Mouse (Mus musculus) lung, embryonic 14.5 days (tissue): ENCODE measurements around the gene Tmem51. TPM values are rescaled to one million over a fixed set of nuclear protein-coding genes. Genes with fewer than 3 reads are reported as not detected.

Source experiments
- ATAC-seq: fragments of 200-750 bp; cut with Nextera tagmentation; 2 replicates; pipeline ENCODE4 v1.8.0; 2017; ENCODE audit warnings: mild to moderate bottlenecking, moderate TSS enrichment, moderate library complexity; ENCODE audit not compliant: insufficient read depth
- DNase-seq: peaks from one replicate; pipeline ENCODE4 v3.0.0-alpha.2; 2015
- H3K27ac ChIP-seq: fragments of 300-500 bp; sonication (generic); 2 replicates; pipeline ENCODE4 v1.5.1; 2014; ENCODE audit warnings: low read depth, mild to moderate bottlenecking, moderate library complexity
- H3K27me3 ChIP-seq: fragments of 300-500 bp; sonication (generic); 2 replicates; pipeline ENCODE4 v1.6.1; 2014; ENCODE audit warnings: low read length, control low read depth; ENCODE audit not compliant: insufficient read depth
- H3K36me3 ChIP-seq: fragments of 300-500 bp; sonication (generic); 2 replicates; pipeline ENCODE4 v1.6.1; 2014; ENCODE audit warnings: control low read depth; ENCODE audit not compliant: insufficient read depth
- H3K4me1 ChIP-seq: fragments of 300-500 bp; sonication (generic); 2 replicates; pipeline ENCODE4 v1.6.1; 2014; ENCODE audit warnings: antibody characterized with exemption, control low read depth; ENCODE audit not compliant: insufficient read depth
- H3K4me2 ChIP-seq: fragments of 300-500 bp; sonication (generic); 2 replicates; pipeline ENCODE4 v1.6.1; 2014; ENCODE audit warnings: mild to moderate bottlenecking
- H3K4me3 ChIP-seq: fragments of 300-500 bp; sonication (generic); 2 replicates; pipeline ENCODE4 v1.5.1; 2014; ENCODE audit warnings: low read depth, low read length
- H3K9ac ChIP-seq: fragments of 300-500 bp; sonication (generic); 2 replicates; pipeline ENCODE4 v1.6.1; 2014
- H3K9me3 ChIP-seq: fragments of 300-500 bp; sonication (generic); 2 replicates; pipeline ENCODE4 v1.6.1; 2016; ENCODE audit warnings: low read depth, low read length, control low read depth
- CTCF ChIP-seq: IDR thresholded peaks from 2 replicates; pipeline ENCODE4 v1.5.1; 2016; ENCODE audit warnings: antibody characterized with exemption, low read depth
- WGBS: fragments of 180-500 bp; shearing (Covaris S2); extraction: QIAGEN DNeasy Blood & Tissue Kit; methylation state at CpG from one replicate; pipeline ENCODE4 v1.1.7; 2014; 5-methylcytosine and 5-hydroxymethylcytosine counted together
- polyA plus RNA-seq: library from polyadenylated mRNA; unstranded; fragments of >200 nt; fragmentation: Nextera tagmentation; extraction: Ambion mirVana; gene quantifications from 2 replicates; pipeline ENCODE4 v1.2.1, GENCODE M21; 2014

Tmem51 gene
- polyA plus RNA-seq, 1 experiment from 2014 or later: 17.1 TPM

DNA sequence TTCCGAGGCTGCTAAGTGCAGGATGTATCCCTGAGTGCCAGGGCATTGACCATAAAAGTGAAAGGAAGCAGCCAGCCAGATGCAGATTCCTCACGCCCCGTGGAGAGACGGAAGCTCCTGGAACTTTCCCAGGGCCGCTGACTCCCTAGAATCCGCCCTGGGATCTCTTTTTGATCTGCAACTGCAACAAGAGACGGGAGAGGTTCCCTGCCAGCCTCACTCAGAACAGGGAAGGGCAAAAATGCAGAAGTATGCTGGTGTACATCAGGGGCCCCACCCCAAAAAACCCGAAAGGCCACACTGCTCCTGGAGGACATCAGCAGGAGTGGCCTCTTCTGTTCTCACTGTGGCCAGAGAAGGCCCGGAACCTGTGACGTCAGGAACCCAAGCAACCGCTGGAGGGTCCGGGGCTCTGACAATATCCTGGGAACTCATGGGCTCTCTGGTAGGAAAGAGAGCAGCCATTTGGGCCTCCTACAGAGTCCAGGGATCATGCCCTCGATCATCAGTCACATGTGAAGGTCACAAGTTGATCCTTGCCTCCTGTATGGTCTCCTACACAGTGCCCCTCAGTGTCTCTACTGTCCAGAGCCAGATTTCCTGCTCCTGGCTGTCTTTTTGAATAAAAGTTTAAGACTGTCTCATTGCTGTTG is 2.3 kb downstream of the Tmem51 start:
- Histone ChIP-seq H3K4me3 (no peak overlapping the region), H3K36me3 (no peaks in the 10 kb centered on the region), H3K4me1 (peaks cover 18% of the 10 kb centered on the region), H3K27ac (no peak overlapping the region), H3K27me3 (no peaks in the 10 kb centered on the region), H3K9ac (no peak overlapping the region), H3K4me2 (no peak overlapping the region), H3K9me3 (no peaks in the 10 kb centered on the region)
- DNase-seq (peak; percentile 67), ATAC-seq (no peak)
- TF ChIP-seq CTCF: no peak
- 54% methylated on average over 13 of the region's 13 CpGs for WGBS

DNA sequence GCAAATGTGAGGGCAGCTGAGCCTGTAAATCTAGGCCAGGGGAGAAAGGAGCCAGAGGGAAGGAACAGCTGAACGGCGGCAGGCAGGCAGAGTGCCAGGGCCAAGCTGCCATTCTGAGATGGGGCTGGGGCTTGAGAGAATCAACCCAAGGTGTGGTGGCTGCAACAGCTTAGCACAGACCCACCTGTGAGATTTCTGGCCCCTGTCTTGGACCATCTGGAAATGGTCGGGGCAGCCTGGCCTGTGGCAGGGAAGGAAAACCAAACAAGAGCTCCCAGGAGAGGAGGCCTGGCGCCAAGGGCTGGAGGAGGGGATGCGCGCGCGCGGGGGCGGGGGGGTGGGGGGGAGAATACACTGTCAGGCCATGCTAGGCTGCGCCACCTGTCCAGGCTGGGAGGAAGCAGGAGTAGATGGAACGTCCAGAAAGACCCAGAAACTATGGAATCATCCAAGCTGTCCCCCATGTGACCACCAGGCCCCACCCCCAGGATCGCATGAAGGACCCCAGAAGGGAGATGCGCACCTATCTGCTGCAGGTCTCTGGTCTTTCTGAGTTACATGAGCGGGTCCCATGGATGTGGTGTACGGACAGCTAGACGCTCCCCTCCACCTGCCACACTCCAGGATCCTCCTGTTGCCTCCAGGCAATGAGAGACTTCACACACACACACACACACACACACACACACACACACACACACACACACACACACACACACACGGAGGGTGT is 3.0 kb downstream of the Tmem51 start:
- no peak overlapping the region for H3K4me3 ChIP-seq

DNA sequence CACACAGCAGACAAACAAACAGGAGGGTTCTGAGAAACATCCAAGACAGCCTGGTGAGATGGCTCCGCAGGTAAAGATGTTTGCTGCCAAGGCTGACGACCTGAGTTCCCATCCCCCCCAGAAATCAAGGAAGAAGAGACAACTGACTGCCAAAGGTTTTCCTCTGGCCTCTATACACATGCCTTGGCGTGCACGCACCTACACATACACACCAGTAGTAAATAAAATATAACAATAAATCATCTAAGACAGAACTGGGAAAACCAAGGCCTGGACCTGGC is 3.7 kb downstream of the Tmem51 start:
- Histone ChIP-seq H3K4me3 (no peak overlapping the region), H3K27ac (no peak overlapping the region), H3K9me3 (no peaks in the 10 kb centered on the region), H3K4me1 (peaks cover 18% of the 10 kb centered on the region), H3K9ac (no peak overlapping the region), H3K27me3 (no peaks in the 10 kb centered on the region), H3K36me3 (no peaks in the 10 kb centered on the region), H3K4me2 (no peak overlapping the region)
- no peak for DNase-seq
- ATAC-seq: no peak
- no peak for TF ChIP-seq CTCF
- WGBS: 73% methylated on average over 4 of the region's 4 CpGs

More for the DNA sequence above, 3.0 kb downstream of the Tmem51 start:
- Histone ChIP-seq H3K4me2 (no peak overlapping the region), H3K36me3 (no peaks in the 10 kb centered on the region), H3K9me3 (no peaks in the 10 kb centered on the region), H3K9ac (peak overlapping the region; percentile 13; the same call in 1 of the 2 replicates), H3K27me3 (no peaks in the 10 kb centered on the region), H3K27ac (no peak overlapping the region), H3K4me1 (peaks cover 18% of the 10 kb centered on the region)
- no peak for ATAC-seq
- WGBS: 52% methylated on average over 18 of the region's 18 CpGs
- TF ChIP-seq CTCF: no peak
- no peak for DNase-seq

GRCm38 (mm10) chr4:142079629-142080486 is 4.2 kb downstream of the Tmem51 start:
- H3K4me3 ChIP-seq: no peak overlapping the region
- ATAC-seq (no peak), DNase-seq (no peak)
- H3K36me3 ChIP-seq: no peaks in the 10 kb centered on the region
- no peaks in the 10 kb centered on the region for H3K27me3 ChIP-seq
- H3K4me1 ChIP-seq: peaks cover 18% of the 10 kb centered on the region
- 76% methylated on average over 14 of the region's 14 CpGs for WGBS
- no peak for TF ChIP-seq CTCF
- no peaks in the 10 kb centered on the region for H3K9me3 ChIP-seq
- no peak overlapping the region for H3K4me2 ChIP-seq
- no peak overlapping the region for H3K27ac ChIP-seq
- no peak overlapping the region for H3K9ac ChIP-seq

DNA sequence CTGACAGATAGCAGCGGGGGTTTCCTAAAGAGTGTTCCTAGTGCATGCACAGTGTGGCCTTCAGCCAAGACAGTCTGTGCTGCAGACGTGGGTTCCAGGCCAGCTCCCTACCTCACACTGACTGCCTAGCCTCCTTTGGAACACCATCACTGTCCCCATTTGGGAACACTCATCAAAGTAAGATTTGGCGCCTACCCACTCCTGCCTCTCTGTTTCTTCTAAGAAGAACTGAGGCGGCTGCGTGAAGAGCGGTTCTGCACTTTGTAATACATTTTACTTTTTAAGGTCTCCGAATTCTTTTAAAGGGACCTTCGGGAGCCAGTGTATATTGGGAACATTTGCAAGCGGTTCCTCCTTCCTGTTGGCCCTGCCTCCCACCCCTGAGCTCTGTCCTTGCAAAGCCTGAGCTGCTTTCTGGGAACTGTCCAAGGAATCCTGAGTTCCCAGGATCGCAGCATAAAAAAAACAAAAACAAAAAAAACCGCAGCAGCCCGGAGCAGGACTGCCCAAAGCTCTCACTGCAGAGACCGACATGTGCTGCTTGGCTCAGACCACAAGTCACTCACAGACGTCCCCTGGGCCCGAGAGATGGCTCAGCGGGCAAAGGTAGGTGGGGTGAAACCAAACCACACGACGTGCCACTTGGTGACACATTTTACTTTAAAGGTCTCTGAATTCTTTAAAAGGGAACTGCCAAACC is 6.4 kb downstream of the Tmem51 start:
- 28% methylated on average over 18 of the region's 18 CpGs for WGBS
- Histone ChIP-seq H3K9ac (no peak overlapping the region), H3K27ac (peak overlapping the region; percentile 54), H3K4me1 (peaks cover 18% of the 10 kb centered on the region), H3K27me3 (no peaks in the 10 kb centered on the region), H3K36me3 (no peaks in the 10 kb centered on the region), H3K9me3 (no peaks in the 10 kb centered on the region), H3K4me2 (peak overlapping the region; percentile 49), H3K4me3 (no peak overlapping the region)
- DNase-seq: peak; percentile 91
- no peak for TF ChIP-seq CTCF
- ATAC-seq: peak; percentile 60

- Histone ChIP-seq H3K27ac (no peak overlapping the region), H3K9me3 (no peaks in the 10 kb centered on the region), H3K36me3 (no peaks in the 10 kb centered on the region), H3K4me2 (no peak overlapping the region), H3K27me3 (no peaks in the 10 kb centered on the region), H3K4me3 (no peak overlapping the region), H3K9ac (no peak overlapping the region), H3K4me1 (peaks cover 24% of the 10 kb centered on the region)
- 43% methylated on average over 1 of the region's 1 CpGs for WGBS
- ATAC-seq: no peak
- TF ChIP-seq CTCF: no peak
- DNase-seq: no peak
These were observed 7.2 kb downstream of the Tmem51 start for GRCm38 (mm10) chr4:142076883-142077282.
